Mouse (Mus musculus) heart, embryonic 15.5 days (tissue): ENCODE data around the gene Tram2. TPM values are rescaled to one million over a fixed set of nuclear protein-coding genes. Genes with fewer than 3 reads are reported as not detected.
A peak's percentile ranks its signal among the peaks of the same experiment; 100 is the strongest.

Source experiments
- ATAC-seq: fragments of 200-750 bp; cut with Nextera tagmentation; replicated peaks from 2 replicates; pipeline ENCODE4 v1.8.0; 2017; ENCODE audit warnings: low read depth, moderate TSS enrichment; ENCODE audit not compliant: insufficient number of reproducible peaks, insufficient read depth, low FRiP score
- H3K27ac ChIP-seq: fragments of 300-500 bp; sonication (generic); 2 replicates; pipeline ENCODE4 v1.5.1; 2015; ENCODE audit warnings: mild to moderate bottlenecking, inconsistent platforms
- H3K27me3 ChIP-seq: fragments of 300-500 bp; sonication (generic); 2 replicates; pipeline ENCODE4 v1.6.1; 2015; ENCODE audit warnings: inconsistent platforms
- H3K36me3 ChIP-seq: fragments of 300-500 bp; sonication (generic); 2 replicates; pipeline ENCODE4 v1.6.1; 2015; ENCODE audit warnings: mild to moderate bottlenecking, inconsistent platforms
- H3K4me1 ChIP-seq: fragments of 300-500 bp; sonication (generic); replicated peaks from 2 replicates; pipeline ENCODE4 v1.6.1; 2015; ENCODE audit warnings: inconsistent platforms
- H3K4me2 ChIP-seq: fragments of 300-500 bp; sonication (generic); 2 replicates; pipeline ENCODE4 v1.6.1; 2015; ENCODE audit warnings: inconsistent platforms, mild to moderate bottlenecking, moderate library complexity
- H3K4me3 ChIP-seq: fragments of 300-500 bp; sonication (generic); 2 replicates; pipeline ENCODE4 v1.5.1; 2015; ENCODE audit warnings: mild to moderate bottlenecking, inconsistent platforms
- H3K9ac ChIP-seq: fragments of 300-500 bp; sonication (generic); 2 replicates; pipeline ENCODE4 v1.6.1; 2015; ENCODE audit warnings: mild to moderate bottlenecking, inconsistent platforms
- H3K9me3 ChIP-seq: fragments of 300-500 bp; sonication (generic); replicated peaks from 2 replicates; pipeline ENCODE4 v1.6.1; 2016; ENCODE audit warnings: inconsistent platforms
- WGBS: fragments of 180-500 bp; shearing (Covaris S2); methylation state at CpG from one replicate; pipeline ENCODE4 v1.1.7; 2015; ENCODE audit warnings: mixed read lengths; 5-methylcytosine and 5-hydroxymethylcytosine counted together
- polyA plus RNA-seq: library from polyadenylated mRNA; unstranded; fragments of >200 nt; fragmentation: Nextera tagmentation; extraction: Ambion mirVana; gene quantifications from 2 replicates; pipeline ENCODE4 v1.2.1, GENCODE M21; 2015

Tram2 gene
- polyA plus RNA-seq, 1 experiment from 2014 or later, result 3.4 TPM

- peaks cover 4% of the 10 kb centered on the region for H3K4me1 ChIP-seq
- no peak; the same call in 1 of the 2 replicates for ATAC-seq
- H3K4me2 ChIP-seq, result peak overlapping the region; percentile 81
- 7% methylated on average over 16 of the region's 16 CpGs for WGBS
- H3K9me3 ChIP-seq, result no peaks in the 10 kb centered on the region
- no peaks in the 10 kb centered on the region for H3K27me3 ChIP-seq
- H3K9ac ChIP-seq, result peak overlapping the region; percentile 60
- H3K4me3 ChIP-seq, result peak overlapping the region; percentile 64
- no peaks in the 10 kb centered on the region for H3K36me3 ChIP-seq
- peak overlapping the region; percentile 60 for H3K27ac ChIP-seq
These were observed 127.2 kb downstream of the Tram2 start for GRCm38 (mm10) chr1:20951799-20952198.

- peak within 1 kb of the TSS; percentile 64 for H3K4me3 ChIP-seq
- H3K36me3 ChIP-seq, result no peaks in the 10 kb centered on the region
- H3K4me1 ChIP-seq, result peaks cover 4% of the 10 kb centered on the region
- H3K27ac ChIP-seq, result peak within 1 kb of the TSS; percentile 69
- 4% methylated on average over 23 of the region's 23 CpGs for WGBS
- H3K9ac ChIP-seq, result peak within 1 kb of the TSS; percentile 60
- ATAC-seq, result peak; percentile 97
- H3K27me3 ChIP-seq, result no peaks in the 10 kb centered on the region
- H3K9me3 ChIP-seq, result no peaks in the 10 kb centered on the region
- peak within 1 kb of the TSS; percentile 81 for H3K4me2 ChIP-seq
These were observed 127.7 kb downstream of the Tram2 start, which contains the start of gene Efhc1 for GRCm38 (mm10) chr1:20951300-20951763. Efhc1 (plus strand) TSS chr1:20951626.

Other genes with a start within 250 kb of the Tram2 start
- 2.2 and 2.6 TPM in 2 replicates for gene Paqr8, start 188.6 kb downstream of the Tram2 start, polyA plus RNA-seq
- gene Efhc1, start 127.6 kb downstream of the Tram2 start, polyA plus RNA-seq, result 1.6 and 2.0 TPM in 2 replicates
- gene Tmem14a, start 139.3 kb upstream of the Tram2 start, polyA plus RNA-seq, result 9.0 and 9.6 TPM in 2 replicates
- 0.68 and 2.1 TPM in 2 replicates for gene Gsta3, start 161.4 kb upstream of the Tram2 start, polyA plus RNA-seq